8 mouse cellular contexts compared by ENCODE assay signal in genomic region chrX:106026418-106027342, GRCm38 (mm10). TPM values are rescaled to one million over a fixed set of nuclear protein-coding genes. Genes with fewer than 3 reads are reported as not detected.
DNase-seq lines count a peak whose midpoint lies in the region; ATAC-seq lines count a peak whose summit lies in the region.

TSS of gene Atp7a (plus strand) at chrX:106027276.

- DNase-seq in CD4-positive, CD25-positive, alpha-beta regulatory T cell, adult 2 months (ENCODE audit: low read depth, low spot score) = peak; percentile 96
- DNase-seq in fat pad, adult 2 months (ENCODE audit: extremely low read depth, low read depth, low spot score) = peak; percentile 33
- peak; percentile 94 for DNase-seq in kidney, postnatal 14 days
- DNase-seq in liver, embryonic 13.5 days = peak; percentile 90
- peak; percentile 88 for DNase-seq in neural tube, embryonic 10.5 days (ENCODE audit: extremely low spot score, low spot score)

- H3K27me3 ChIP-seq in heart, embryonic 13.5 days (replicated peaks) = no peaks in the 10 kb centered on the region
- H3K27me3 ChIP-seq in liver, embryonic 13.5 days = no peaks in the 10 kb centered on the region
- H3K27me3 ChIP-seq in stomach, embryonic 16.5 days (ENCODE audit: control insufficient read depth, insufficient read depth, low read length) = no peaks in the 10 kb centered on the region

- peak within 1 kb of the TSS; percentile 63 for H3K27ac ChIP-seq in brown adipose tissue, adult 24 weeks (replicated peaks; ENCODE audit: low read depth, low read length)
- peak within 1 kb of the TSS; percentile 78 for H3K27ac ChIP-seq in heart, embryonic 13.5 days (replicated peaks)
- peak within 1 kb of the TSS; percentile 61; the same call in 1 of the 2 replicates for H3K27ac ChIP-seq in liver, embryonic 13.5 days
- H3K27ac ChIP-seq in stomach, embryonic 16.5 days (ENCODE audit: low read length) = peak within 1 kb of the TSS; percentile 73

- peak; percentile 94 for ATAC-seq in heart, embryonic 13.5 days (ENCODE audit: extremely low read depth, insufficient number of reproducible peaks, low FRiP score, low TSS enrichment)
- ATAC-seq in liver, embryonic 13.5 days (ENCODE audit: low read depth) = peak; percentile 100
- peak; percentile 97 for ATAC-seq in stomach, embryonic 16.5 days (ENCODE audit: insufficient read depth, low FRiP score)

- H3K9ac ChIP-seq in heart, embryonic 13.5 days = peak within 1 kb of the TSS; percentile 85
- peak within 1 kb of the TSS; percentile 75 for H3K9ac ChIP-seq in liver, embryonic 13.5 days
- peak within 1 kb of the TSS; percentile 78 for H3K9ac ChIP-seq in stomach, embryonic 16.5 days (ENCODE audit: low read length)

- no peaks in the 10 kb centered on the region for H3K4me1 ChIP-seq in brown adipose tissue, adult 24 weeks (ENCODE audit: control insufficient read depth, insufficient read depth, insufficient read length, low read length)
- H3K4me1 ChIP-seq in heart, embryonic 13.5 days = peaks cover 7% of the 10 kb centered on the region
- peaks cover 17% of the 10 kb centered on the region; the same call in 1 of the 2 replicates for H3K4me1 ChIP-seq in liver, embryonic 13.5 days (replicated peaks)
- H3K4me1 ChIP-seq in stomach, embryonic 16.5 days (ENCODE audit: control insufficient read depth, insufficient read depth, low read length) = 0 out of 2 replicates have a peak, but pooled peaks cover 2% of the 10 kb centered on the region

- peak within 1 kb of the TSS; percentile 67 for H3K4me2 ChIP-seq in heart, embryonic 13.5 days
- peak within 1 kb of the TSS; percentile 67 for H3K4me2 ChIP-seq in liver, embryonic 13.5 days
- peak within 1 kb of the TSS; percentile 52 for H3K4me2 ChIP-seq in stomach, embryonic 16.5 days (ENCODE audit: low read depth, low read length)

- H3K36me3 ChIP-seq in heart, embryonic 13.5 days = peaks cover 12% of the 10 kb centered on the region; the same call in 1 of the 2 replicates
- peaks cover 3% of the 10 kb centered on the region for H3K36me3 ChIP-seq in liver, embryonic 13.5 days
- H3K36me3 ChIP-seq in stomach, embryonic 16.5 days (ENCODE audit: control insufficient read depth, insufficient read depth, low read length) = no peaks in the 10 kb centered on the region

- 11% methylated on average over 36 of the region's 36 CpGs for WGBS in heart, embryonic 13.5 days
- WGBS in liver, embryonic 13.5 days (ENCODE audit: insufficient replicate concordance) = 12% methylated on average over 36 of the region's 36 CpGs
- WGBS in stomach, embryonic 16.5 days = 17% methylated on average over 35 of the region's 36 CpGs

- H3K9me3 ChIP-seq in heart, embryonic 13.5 days = no peaks in the 10 kb centered on the region
- H3K9me3 ChIP-seq in liver, embryonic 13.5 days (replicated peaks) = no peaks in the 10 kb centered on the region
- no peaks in the 10 kb centered on the region for H3K9me3 ChIP-seq in stomach, embryonic 16.5 days (replicated peaks; ENCODE audit: control insufficient read depth, low read length)

- H3K4me3 ChIP-seq in brown adipose tissue, adult 24 weeks (ENCODE audit: insufficient read depth, low read depth, low read length) = peak within 1 kb of the TSS; percentile 81
- peak within 1 kb of the TSS; percentile 60 for H3K4me3 ChIP-seq in heart, embryonic 13.5 days
- peak within 1 kb of the TSS; percentile 65 for H3K4me3 ChIP-seq in liver, embryonic 13.5 days (replicated peaks)
- peak within 1 kb of the TSS; percentile 60 for H3K4me3 ChIP-seq in stomach, embryonic 16.5 days (replicated peaks; ENCODE audit: low read length)

RNA-seq across cellular contexts. Expression of gene Atp7a, which starts in this region (rescaled TPM):
- polyA plus RNA-seq in brown adipose tissue, adult 24 weeks (2012; ENCODE audit: insufficient read depth, insufficient read length, missing spikeins) = 1.7 and 2.4 TPM in 2 replicates
- polyA plus RNA-seq in heart, embryonic 13.5 days (2015; fragmentation: Nextera tagmentation; extraction: Ambion mirVana) = 11.7 and 13.4 TPM in 2 replicates
- polyA plus RNA-seq in liver, embryonic 13.5 days (2015; fragmentation: Nextera tagmentation; extraction: Ambion mirVana) = 6.7 and 8.5 TPM in 2 replicates
- 27.6 and 28.3 TPM in 2 replicates for polyA plus RNA-seq in stomach, embryonic 16.5 days (2015; fragmentation: Nextera tagmentation; extraction: Ambion mirVana)

Comparison
In these comparisons a context has a peak if more than half of its experiments do, and no peak if none do; other contexts are left out.
1. Peak in every context shown above with its lines: DNase-seq, ATAC-seq, H3K4me3 ChIP-seq and H3K27ac ChIP-seq.
2. DNase-seq: peak in every context shown above with its lines; median percentile 96 in CD4-positive, CD25-positive, alpha-beta regulatory T cell, adult 2 months; 94 in kidney, postnatal 14 days; 90 in liver, embryonic 13.5 days; 88 in neural tube, embryonic 10.5 days; 33 in fat pad, adult 2 months.